Mouse (Mus musculus) embryonic facial prominence, embryonic 13.5 days (tissue): Measurements from ENCODE around the gene Sucnr1. TPM values are rescaled to one million over a fixed set of nuclear protein-coding genes. Genes with fewer than 3 reads are reported as not detected.
"Not testable (repeated sequence)": the region's sequence is repeated elsewhere in the genome, so short reads cannot be mapped to it uniquely, and the experiment has no call there.

Experiments used
- ATAC-seq: fragments of 200-750 bp; cut with Nextera tagmentation; 2 replicates; pipeline ENCODE4 v1.8.0; 2017; ENCODE audit warnings: low read depth; ENCODE audit not compliant: insufficient number of reproducible peaks, insufficient read depth, low FRiP score, low TSS enrichment
- H3K27ac ChIP-seq: fragments of 300-500 bp; sonication (generic); 2 replicates; pipeline ENCODE4 v1.5.1; 2015; ENCODE audit warnings: moderate library complexity, mild to moderate bottlenecking, inconsistent platforms
- H3K27me3 ChIP-seq: fragments of 300-500 bp; sonication (generic); 2 replicates; pipeline ENCODE4 v1.6.1; 2015; ENCODE audit warnings: mild to moderate bottlenecking, inconsistent platforms
- H3K36me3 ChIP-seq: fragments of 300-500 bp; sonication (generic); 2 replicates; pipeline ENCODE4 v1.6.1; 2015; ENCODE audit warnings: mild to moderate bottlenecking, inconsistent platforms
- H3K4me1 ChIP-seq: fragments of 300-500 bp; sonication (generic); 2 replicates; pipeline ENCODE4 v1.6.1; 2015; ENCODE audit warnings: inconsistent platforms
- H3K4me2 ChIP-seq: fragments of 300-500 bp; sonication (generic); 2 replicates; pipeline ENCODE4 v1.6.1; 2015; ENCODE audit warnings: moderate library complexity, mild to moderate bottlenecking, inconsistent platforms
- H3K4me3 ChIP-seq: fragments of 300-500 bp; sonication (generic); 2 replicates; pipeline ENCODE4 v1.5.1; 2015; ENCODE audit warnings: mild to moderate bottlenecking, inconsistent platforms
- H3K9ac ChIP-seq: fragments of 300-500 bp; sonication (generic); 2 replicates; pipeline ENCODE4 v1.6.1; 2015; ENCODE audit warnings: mild to moderate bottlenecking, inconsistent platforms
- H3K9me3 ChIP-seq: fragments of 300-500 bp; sonication (generic); 2 replicates; pipeline ENCODE4 v1.6.1; 2016; ENCODE audit warnings: inconsistent platforms
- WGBS: fragments of 180-500 bp; shearing (Covaris S2); methylation state at CpG from one replicate; pipeline ENCODE4 v1.1.7; 2015; ENCODE audit warnings: mixed read lengths; 5-methylcytosine and 5-hydroxymethylcytosine counted together
- polyA plus RNA-seq: library from polyadenylated mRNA; unstranded; fragments of >200 nt; fragmentation: Nextera tagmentation; extraction: Ambion mirVana; gene quantifications from 2 replicates; pipeline ENCODE4 v1.2.1, GENCODE M21; 2015

Sucnr1 gene
- polyA plus RNA-seq, 1 experiment from 2014 or later: 0.25 TPM

DNA sequence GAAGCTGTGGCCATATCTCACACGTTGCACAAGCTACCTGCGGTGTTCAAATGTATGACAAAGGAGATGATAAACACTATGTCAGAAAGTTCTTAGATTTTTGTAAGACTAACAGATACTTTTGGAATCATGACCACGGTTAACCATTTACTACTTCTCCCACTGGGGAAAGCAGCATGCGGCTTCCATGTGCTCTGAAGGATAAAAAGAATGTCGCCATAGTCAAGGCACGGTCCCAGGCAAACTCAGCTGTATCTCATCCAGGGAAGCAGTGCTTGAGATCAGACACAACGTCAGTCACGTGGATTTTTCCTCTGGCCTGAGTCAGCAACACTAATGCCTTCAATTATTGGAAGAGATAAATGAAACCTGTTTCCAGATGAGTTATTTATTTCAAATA is 9.7 kb downstream of the Sucnr1 start:
- Histone ChIP-seq H3K27ac (no peak overlapping the region), H3K9ac (no peak overlapping the region), H3K4me2 (no peak overlapping the region), H3K36me3 (no peaks in the 10 kb centered on the region), H3K9me3 (no peaks in the 10 kb centered on the region), H3K4me3 (no peak overlapping the region), H3K4me1 (no peaks in the 10 kb centered on the region), H3K27me3 (no peaks in the 10 kb centered on the region)
- no peak for ATAC-seq
- 74% methylated on average over 8 of the region's 8 CpGs for WGBS

DNA sequence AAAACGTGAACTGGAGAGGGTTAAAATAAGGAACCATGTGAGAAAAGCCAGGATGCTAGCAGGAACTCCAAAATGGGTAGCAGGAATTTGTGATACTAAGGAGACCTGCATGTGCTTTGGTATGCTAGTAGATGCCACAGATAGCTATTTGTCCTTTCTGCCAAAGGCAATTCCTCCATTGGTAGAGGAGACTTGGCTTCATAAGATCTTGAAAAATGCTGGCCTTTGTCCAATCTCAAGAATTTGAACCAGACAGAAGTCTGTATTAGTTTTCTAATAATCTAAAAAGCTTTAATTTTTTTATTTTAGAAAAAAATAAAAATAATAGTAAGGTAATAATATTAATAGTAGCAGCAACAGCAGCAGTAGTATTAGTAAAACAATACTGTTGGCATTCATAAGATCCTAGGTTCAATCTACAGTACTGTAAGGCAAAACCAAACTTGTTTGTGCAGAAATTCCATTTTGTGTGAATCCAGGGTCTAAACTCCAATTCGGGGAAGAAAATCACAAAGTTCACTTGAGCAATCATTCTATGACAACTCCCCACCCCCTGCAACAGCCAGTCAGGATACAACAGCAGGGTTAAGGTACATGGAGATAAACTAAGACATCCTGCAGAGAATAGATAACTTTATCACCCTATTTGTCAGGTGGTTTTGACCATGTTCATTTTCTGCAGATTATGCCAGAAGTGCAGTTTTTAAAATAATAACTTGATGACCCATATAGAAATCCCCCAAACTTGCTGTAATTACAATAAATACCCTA is 12.9 kb downstream of the Sucnr1 start:
- Histone ChIP-seq H3K36me3 (no peaks in the 10 kb centered on the region), H3K4me2 (no peak overlapping the region), H3K27me3 (no peaks in the 10 kb centered on the region), H3K27ac (no peak overlapping the region), H3K4me1 (no peaks in the 10 kb centered on the region), H3K9ac (no peak overlapping the region), H3K4me3 (no peak overlapping the region), H3K9me3 (no peaks in the 10 kb centered on the region)
- no peak for ATAC-seq
- WGBS: 64% methylated on average over 2 of the region's 2 CpGs

DNA sequence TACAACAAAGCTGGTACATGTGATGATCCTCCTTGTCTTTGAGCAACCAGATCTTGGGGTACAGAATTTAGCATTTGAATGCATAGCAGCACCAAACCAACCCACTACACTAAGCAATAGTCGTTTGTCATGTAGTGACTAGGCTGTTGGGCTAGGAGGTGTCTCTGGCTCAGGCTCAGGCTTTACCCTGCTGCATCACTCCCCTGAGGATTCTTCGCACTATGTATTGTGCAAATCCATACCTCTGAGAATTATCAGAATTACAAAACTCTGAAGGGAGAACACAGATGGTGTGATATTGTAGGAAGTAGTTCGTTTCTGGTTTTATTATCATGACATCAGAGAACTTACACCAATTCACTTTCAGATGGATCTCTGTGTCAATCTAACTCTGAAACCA is 15.3 kb downstream of the Sucnr1 start:
- Histone ChIP-seq H3K9me3 (no peaks in the 10 kb centered on the region), H3K27me3 (no peaks in the 10 kb centered on the region), H3K36me3 (no peaks in the 10 kb centered on the region), H3K4me1 (no peaks in the 10 kb centered on the region), H3K27ac (no peak overlapping the region), H3K9ac (no peak overlapping the region), H3K4me3 (no peak overlapping the region), H3K4me2 (no peak overlapping the region)
- ATAC-seq: no peak
- WGBS: 82% methylated on average over 3 of the region's 3 CpGs

DNA sequence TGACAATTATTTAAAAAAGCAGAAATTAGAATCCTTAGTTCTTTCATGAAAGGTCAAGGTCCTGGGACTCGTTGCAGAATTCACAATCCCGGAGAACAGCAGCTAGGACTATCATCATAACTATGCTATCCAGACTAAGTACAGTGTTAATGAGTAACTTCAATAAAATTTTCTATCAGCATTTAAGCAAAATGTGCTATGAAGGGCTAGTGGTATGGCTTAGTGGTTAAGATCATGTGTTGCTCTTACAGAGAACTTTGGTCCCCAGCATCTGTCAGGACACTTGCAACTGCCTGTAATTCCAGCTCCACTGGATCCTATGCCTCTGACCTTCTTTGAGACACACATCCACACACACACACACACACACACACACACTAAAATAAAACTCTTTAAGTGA is 15.8 kb downstream of the Sucnr1 start:
- Histone ChIP-seq H3K9me3 (no peaks in the 10 kb centered on the region), H3K4me1 (no peaks in the 10 kb centered on the region), H3K36me3 (no peaks in the 10 kb centered on the region), H3K4me3 (no peak overlapping the region), H3K9ac (no peak overlapping the region), H3K4me2 (no peak overlapping the region), H3K27ac (no peak overlapping the region), H3K27me3 (no peaks in the 10 kb centered on the region)
- no peak for ATAC-seq
- 85% methylated on average over 2 of the region's 2 CpGs for WGBS

DNA sequence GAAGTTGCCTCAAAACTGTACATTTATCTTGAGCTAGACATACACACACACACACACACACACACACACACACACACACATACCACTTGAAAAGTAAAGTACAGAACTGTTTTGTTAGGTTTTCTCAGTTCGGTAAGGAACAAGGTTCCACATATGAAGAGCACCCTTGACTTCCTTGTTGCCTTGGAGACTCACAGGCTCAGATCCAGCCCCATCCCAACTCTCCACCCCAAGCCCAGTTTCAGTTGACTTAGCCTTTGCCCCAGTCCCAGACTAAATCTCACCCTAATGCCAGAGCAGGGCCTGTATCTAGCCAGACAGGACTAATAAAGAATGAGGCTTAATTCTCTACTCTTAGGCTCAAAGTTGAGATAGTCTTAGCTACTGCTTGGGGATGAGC is 16.9 kb downstream of the Sucnr1 start:
- Histone ChIP-seq H3K4me3 (no peak overlapping the region), H3K9ac (no peak overlapping the region), H3K9me3 (no peaks in the 10 kb centered on the region), H3K27me3 (no peaks in the 10 kb centered on the region), H3K36me3 (no peaks in the 10 kb centered on the region), H3K4me1 (no peaks in the 10 kb centered on the region), H3K27ac (no peak overlapping the region), H3K4me2 (no peak overlapping the region)
- no peak for ATAC-seq
- 79% methylated on average over 1 of the region's 1 CpGs for WGBS

DNA sequence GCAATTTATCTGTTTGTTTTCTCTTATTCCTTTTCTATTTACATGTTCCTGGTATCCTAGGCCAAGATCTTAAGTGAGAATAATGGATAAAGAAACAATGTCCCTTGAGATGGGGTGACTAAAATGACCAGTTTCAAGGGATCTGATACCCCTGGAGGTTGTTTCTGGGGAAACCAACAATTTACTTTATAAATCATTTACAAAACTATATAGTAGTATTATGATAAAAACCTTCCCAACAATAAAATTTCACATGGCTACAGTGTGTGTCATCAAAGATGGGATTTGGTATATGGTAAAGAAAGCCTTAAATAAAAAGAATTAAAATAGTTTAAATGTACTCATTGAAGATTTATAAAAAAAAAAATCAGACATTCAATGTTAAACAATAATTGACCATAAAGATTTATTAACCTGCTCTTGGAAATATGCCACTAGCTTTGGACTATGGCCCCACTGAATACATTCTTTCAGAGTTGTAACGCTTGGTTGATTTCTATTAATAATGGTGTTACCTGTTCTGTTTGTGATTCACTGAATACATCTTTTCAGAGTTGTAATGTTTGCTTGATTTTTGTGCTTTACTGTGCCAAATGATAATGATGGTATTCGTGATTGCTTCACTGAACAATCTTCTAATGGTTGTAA is 22.9 kb downstream of the Sucnr1 start:
- 83% methylated on average over 2 of the region's 2 CpGs for WGBS
- Histone ChIP-seq H3K9ac (no peak overlapping the region), H3K4me3 (no peak overlapping the region), H3K4me1 (no peaks in the 10 kb centered on the region), H3K4me2 (no peak overlapping the region), H3K27ac (no peak overlapping the region), H3K27me3 (no peaks in the 10 kb centered on the region), H3K9me3 (no peaks in the 10 kb centered on the region), H3K36me3 (no peaks in the 10 kb centered on the region)
- ATAC-seq: no peak

DNA sequence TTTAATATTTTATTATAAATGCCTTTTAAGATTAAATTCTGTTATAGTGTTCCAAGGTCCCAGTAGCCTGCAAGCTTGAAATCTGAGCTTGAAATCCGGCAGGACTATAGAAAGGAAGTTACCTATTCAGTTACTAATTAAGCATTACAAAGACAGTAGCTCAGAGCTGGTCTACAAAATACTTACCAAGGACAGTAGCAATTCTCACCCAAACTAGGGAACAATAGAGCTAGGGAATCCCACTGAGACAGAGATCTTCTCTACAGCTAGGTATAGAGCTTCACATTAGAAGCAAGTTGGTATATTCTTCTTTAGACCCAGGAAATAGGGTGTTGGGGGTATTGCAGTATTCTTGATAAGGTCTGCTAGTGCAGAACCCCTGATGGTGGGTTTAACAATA is 24.8 kb downstream of the Sucnr1 start:
- not testable (repeated sequence) for ATAC-seq

DNA sequence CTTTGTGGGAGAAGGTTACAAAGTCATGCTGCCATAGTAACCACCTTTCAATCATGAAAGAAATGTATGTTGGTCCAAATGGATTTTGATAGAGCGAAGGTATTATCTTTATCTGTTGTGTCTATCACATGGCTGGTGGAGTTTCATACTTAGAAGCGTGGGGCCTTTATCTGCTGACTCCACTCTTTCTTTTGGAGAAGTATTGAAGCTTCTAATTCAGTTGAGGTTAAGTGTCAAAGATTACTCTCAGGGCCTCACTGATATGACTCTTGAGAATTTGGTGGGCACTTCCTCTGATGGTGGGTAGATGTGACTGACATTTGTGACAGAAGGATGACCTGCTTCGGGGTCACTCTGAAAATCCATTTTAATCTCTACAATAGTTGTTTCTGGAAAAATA is 26.1 kb downstream of the Sucnr1 start:
- H3K4me3 ChIP-seq: no peak overlapping the region
- no peaks in the 10 kb centered on the region for H3K4me1 ChIP-seq

More for the DNA sequence above, 24.8 kb downstream of the Sucnr1 start:
- H3K9ac ChIP-seq, H3K4me2 ChIP-seq, H3K9me3 ChIP-seq, H3K36me3 ChIP-seq, H3K4me1 ChIP-seq, H3K4me3 ChIP-seq, H3K27me3 ChIP-seq, H3K27ac ChIP-seq: not testable (repeated sequence)
- WGBS: 44% methylated on average over 1 of the region's 1 CpGs

DNA sequence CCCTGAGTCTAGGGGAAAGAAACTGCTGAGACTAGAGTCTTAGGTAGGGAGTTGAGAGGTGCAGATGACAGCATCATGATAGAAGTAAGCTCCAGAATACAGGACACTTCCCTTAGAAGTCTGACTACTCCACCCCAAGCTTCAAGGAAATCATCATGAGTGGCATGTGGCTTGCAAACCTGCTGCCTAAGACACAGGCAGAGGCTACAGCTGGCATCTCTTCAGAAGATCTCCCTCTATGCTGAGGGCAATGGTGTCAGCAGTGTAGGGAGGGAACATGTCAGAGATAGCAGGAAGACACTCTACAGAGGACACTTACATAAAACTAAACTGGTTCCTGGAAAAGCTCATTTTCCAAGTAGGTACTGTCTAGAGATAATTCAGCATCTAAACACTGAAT is 27.1 kb downstream of the Sucnr1 start:
- H3K4me3 ChIP-seq: no peak overlapping the region
- no peaks in the 10 kb centered on the region for H3K9me3 ChIP-seq
- H3K36me3 ChIP-seq: no peaks in the 10 kb centered on the region
- H3K4me2 ChIP-seq: no peak overlapping the region
- no peak overlapping the region for H3K27ac ChIP-seq
- no peak for ATAC-seq
- no peaks in the 10 kb centered on the region for H3K27me3 ChIP-seq
- no peak overlapping the region for H3K9ac ChIP-seq
- no peaks in the 10 kb centered on the region for H3K4me1 ChIP-seq

More for the DNA sequence above, 26.1 kb downstream of the Sucnr1 start:
- no peak overlapping the region for H3K27ac ChIP-seq
- 90% methylated on average over 3 of the region's 3 CpGs for WGBS
- ATAC-seq: no peak
- H3K9ac ChIP-seq: no peak overlapping the region
- H3K9me3 ChIP-seq: no peaks in the 10 kb centered on the region
- no peak overlapping the region for H3K4me2 ChIP-seq
- no peaks in the 10 kb centered on the region for H3K27me3 ChIP-seq
- no peaks in the 10 kb centered on the region for H3K36me3 ChIP-seq

DNA sequence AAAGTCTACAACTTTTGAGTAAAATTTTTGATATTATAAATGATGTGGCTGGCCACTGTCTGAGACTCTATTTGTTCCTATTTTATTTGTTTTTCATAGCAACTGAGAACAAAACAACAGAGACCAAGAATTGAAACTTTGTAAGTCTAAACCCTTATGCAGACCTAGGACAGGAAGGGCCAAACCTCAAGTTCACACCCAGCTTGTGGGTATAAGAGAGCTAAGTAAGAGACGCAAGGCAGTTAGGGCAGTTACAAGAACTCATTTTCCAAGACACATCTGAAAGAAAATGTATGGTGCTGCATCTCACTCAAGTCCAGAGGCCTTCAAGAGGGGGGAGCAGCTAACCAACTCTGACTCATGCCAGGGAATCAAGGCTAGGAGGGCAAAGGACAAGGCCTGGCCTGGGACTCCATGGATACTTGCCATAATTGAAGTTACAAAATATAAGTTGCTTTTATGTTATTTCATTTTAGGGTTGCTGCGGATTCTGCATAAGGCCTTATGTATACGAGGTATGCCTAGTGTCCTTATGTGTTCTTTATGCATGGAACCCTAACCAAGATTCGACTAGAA is 29.6 kb downstream of the Sucnr1 start:
- Histone ChIP-seq H3K4me3 (no peak overlapping the region), H3K4me1 (no peaks in the 10 kb centered on the region), H3K36me3 (no peaks in the 10 kb centered on the region), H3K9ac (no peak overlapping the region), H3K27me3 (no peaks in the 10 kb centered on the region), H3K4me2 (no peak overlapping the region), H3K27ac (no peak overlapping the region), H3K9me3 (no peaks in the 10 kb centered on the region)
- 78% methylated on average over 4 of the region's 4 CpGs for WGBS
- no peak for ATAC-seq

DNA sequence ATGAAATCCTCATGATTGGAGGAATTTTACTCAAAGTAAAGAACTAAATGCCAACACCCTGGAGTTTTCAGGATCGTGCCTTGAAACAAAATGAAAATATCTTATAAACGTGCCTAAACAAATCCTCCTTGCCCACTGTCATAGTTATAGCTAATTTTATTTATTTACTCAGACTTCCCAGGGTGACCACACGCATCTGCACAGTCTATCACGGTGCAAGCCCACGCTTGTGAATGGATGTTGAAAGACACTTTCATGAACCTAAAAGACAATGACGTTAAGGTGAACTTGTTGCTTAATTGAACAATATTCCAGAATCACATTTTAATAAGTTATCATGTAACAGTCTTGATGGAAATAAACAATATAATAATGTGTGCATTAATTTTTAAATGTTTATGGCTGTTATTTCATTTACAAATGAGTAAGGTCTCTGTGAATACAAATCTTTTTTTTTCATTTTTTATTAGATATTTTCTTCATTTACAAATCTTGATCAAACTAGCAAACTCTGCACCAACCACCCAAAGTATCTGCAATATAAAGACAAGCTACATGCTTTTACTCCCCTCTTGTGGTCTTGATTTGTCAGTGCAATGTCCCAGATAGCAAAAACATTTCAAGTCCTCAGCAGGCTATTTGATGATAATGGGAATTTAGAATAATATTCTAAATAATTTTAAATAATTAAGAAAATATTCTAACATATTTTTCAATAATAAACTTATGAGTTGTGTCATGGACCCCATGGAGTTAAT is 30.4 kb downstream of the Sucnr1 start:
- H3K27ac ChIP-seq: no peak overlapping the region
- no peak overlapping the region for H3K4me3 ChIP-seq
- no peak overlapping the region for H3K4me2 ChIP-seq
- no peaks in the 10 kb centered on the region for H3K27me3 ChIP-seq
- H3K9me3 ChIP-seq: no peaks in the 10 kb centered on the region
- no peak for ATAC-seq
- 62% methylated on average over 6 of the region's 6 CpGs for WGBS
- H3K36me3 ChIP-seq: no peaks in the 10 kb centered on the region
- no peak overlapping the region for H3K9ac ChIP-seq
- H3K4me1 ChIP-seq: no peaks in the 10 kb centered on the region
